20 mouse cellular contexts compared by ENCODE assay signal in the genomic region with DNA sequence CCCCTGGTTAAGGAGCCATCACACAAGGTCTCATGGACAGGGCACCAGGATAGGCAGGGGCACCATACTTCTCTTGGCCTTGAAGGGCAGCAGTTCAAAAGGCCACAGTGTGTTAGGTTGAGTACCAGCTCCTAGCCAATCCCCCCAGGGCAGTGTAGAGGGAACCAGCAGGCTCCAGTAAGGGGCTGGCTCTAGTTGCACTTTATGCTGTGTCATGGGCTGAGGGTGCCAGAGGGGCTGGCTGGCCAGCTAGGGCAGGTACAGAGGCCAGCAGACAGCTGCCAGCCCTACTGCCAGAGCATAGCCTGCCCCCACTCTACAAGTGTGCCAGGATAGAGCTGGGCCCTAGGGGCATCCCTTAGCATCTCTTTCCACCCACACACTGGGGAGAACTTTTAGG.
DNase-seq lines count a peak whose midpoint lies in the region; ATAC-seq and TF ChIP-seq lines count a peak whose summit lies in the region.
"Had no signal": no experiment of that assay in that cellular context is flagged by ENCODE, and none has a peak within 500 bp of the region (broad histone marks: within the 10 kb centered on the region; RNA-seq: fewer than 3 reads in every experiment).

No protein-coding gene starts in this region.

- DNase-seq in heart, postnatal 0 days (ENCODE audit: low spot score) = no peak
- DNase-seq in heart, embryonic 10.5 days (ENCODE audit: low spot score) = no peak
- no peak for DNase-seq in liver, postnatal 0 days
- peak; percentile 61 to 62 for DNase-seq in gastrocnemius, postnatal 36 days
- DNase-seq in layer of hippocampus, postnatal 36 days = no peak
- DNase-seq: cerebellum, adult 11-12 months; cerebellum, postnatal 36 days; heart, postnatal 14 days; kidney, adult 18-20 months; left cerebral cortex, postnatal 4 days; retina, postnatal 1 day; right cerebral cortex, postnatal 4 days had no signal

- no peak overlapping the region for H3K9ac ChIP-seq in heart, postnatal 0 days (replicated peaks; ENCODE audit: low read depth, low read length)
- no peak overlapping the region for H3K9ac ChIP-seq in liver, embryonic 12.5 days
- H3K9ac ChIP-seq in liver, postnatal 0 days (replicated peaks) = no peak overlapping the region
- H3K9ac ChIP-seq: forebrain, embryonic 13.5 days; liver, embryonic 15.5 days; neural tube, embryonic 15.5 days had no signal

- H3K9me3 ChIP-seq in heart, postnatal 0 days (replicated peaks; ENCODE audit: control insufficient read depth, low read length) = no peaks in the 10 kb centered on the region
- H3K9me3 ChIP-seq in heart, embryonic 10.5 days = no peaks in the 10 kb centered on the region
- no peaks in the 10 kb centered on the region for H3K9me3 ChIP-seq in liver, embryonic 12.5 days (replicated peaks)
- H3K9me3 ChIP-seq in liver, postnatal 0 days (ENCODE audit: low read length) = no peaks in the 10 kb centered on the region
- H3K9me3 ChIP-seq: forebrain, embryonic 13.5 days; liver, embryonic 15.5 days; midbrain, embryonic 10.5 days; neural tube, embryonic 15.5 days had no signal

- no peaks in the 10 kb centered on the region for H3K4me1 ChIP-seq in heart, postnatal 0 days (ENCODE audit: control insufficient read depth, insufficient read depth)
- H3K4me1 ChIP-seq in heart, embryonic 10.5 days = no peaks in the 10 kb centered on the region
- peaks cover 19% of the 10 kb centered on the region for H3K4me1 ChIP-seq in liver, embryonic 12.5 days
- no peaks in the 10 kb centered on the region for H3K4me1 ChIP-seq in liver, postnatal 0 days (ENCODE audit: insufficient read depth)
- peaks cover 11% of the 10 kb centered on the region for H3K4me1 ChIP-seq in brown adipose tissue, adult 24 weeks (ENCODE audit: control insufficient read depth, insufficient read depth, insufficient read length, low read length)
- H3K4me1 ChIP-seq: liver, embryonic 15.5 days had no signal

- H3K27me3 ChIP-seq in heart, postnatal 0 days (ENCODE audit: control insufficient read depth, insufficient read depth, low read length) = no peaks in the 10 kb centered on the region
- peaks cover 38% of the 10 kb centered on the region for H3K27me3 ChIP-seq in heart, embryonic 10.5 days (ENCODE audit: insufficient read depth, poor library complexity, severe bottlenecking)
- no peaks in the 10 kb centered on the region for H3K27me3 ChIP-seq in liver, embryonic 12.5 days (replicated peaks)
- no peaks in the 10 kb centered on the region for H3K27me3 ChIP-seq in liver, postnatal 0 days (ENCODE audit: insufficient read depth, low read length)

- TF ChIP-seq CTCF in heart, postnatal 0 days (IDR thresholded peaks at IDR 0.05; ENCODE audit: low read depth) = no peak
- TF ChIP-seq CTCF in liver, postnatal 0 days (IDR thresholded peaks at IDR 0.05; ENCODE audit: low read depth) = no peak

- no peaks in the 10 kb centered on the region; the same call in 1 of the 2 replicates for H3K36me3 ChIP-seq in heart, postnatal 0 days (replicated peaks; ENCODE audit: control insufficient read depth, insufficient read depth, low read length)
- H3K36me3 ChIP-seq in heart, embryonic 10.5 days = no peaks in the 10 kb centered on the region
- H3K36me3 ChIP-seq in liver, embryonic 12.5 days = peaks cover 7% of the 10 kb centered on the region; the same call in 1 of the 2 replicates
- no peaks in the 10 kb centered on the region for H3K36me3 ChIP-seq in liver, postnatal 0 days (replicated peaks; ENCODE audit: insufficient read depth, low read length)
- H3K36me3 ChIP-seq: liver, embryonic 15.5 days; midbrain, embryonic 10.5 days; neural tube, embryonic 15.5 days had no signal

- H3K4me2 ChIP-seq in heart, postnatal 0 days (ENCODE audit: low read depth, low read length) = no peak overlapping the region
- no peak overlapping the region for H3K4me2 ChIP-seq in liver, embryonic 12.5 days
- no peak overlapping the region for H3K4me2 ChIP-seq in liver, postnatal 0 days (ENCODE audit: low read depth, low read length)
- H3K4me2 ChIP-seq: forebrain, embryonic 13.5 days; liver, embryonic 15.5 days; neural tube, embryonic 15.5 days had no signal

- no peak overlapping the region for H3K4me3 ChIP-seq in heart, postnatal 0 days (ENCODE audit: low read depth, low read length)
- no peak overlapping the region for H3K4me3 ChIP-seq in heart, embryonic 10.5 days
- H3K4me3 ChIP-seq in liver, embryonic 12.5 days = no peak overlapping the region
- H3K4me3 ChIP-seq in liver, postnatal 0 days (ENCODE audit: low read depth, low read length) = no peak overlapping the region
- H3K4me3 ChIP-seq in brown adipose tissue, adult 24 weeks (ENCODE audit: insufficient read depth, low read depth, low read length) = no peak overlapping the region
- H3K4me3 ChIP-seq: forebrain, embryonic 13.5 days; liver, embryonic 15.5 days; midbrain, embryonic 10.5 days; myocyte; neural tube, embryonic 15.5 days had no signal

- 0 out of 2 replicates have a peak, but pooled peaks have one; percentile 14 for ATAC-seq in heart, postnatal 0 days (ENCODE audit: insufficient read depth, low read depth)
- ATAC-seq in liver, embryonic 12.5 days = peak; percentile 31; the same call in 1 of the 2 replicates
- no peak for ATAC-seq in liver, postnatal 0 days
- ATAC-seq: forebrain, embryonic 13.5 days; hindbrain, postnatal 0 days had no signal

- no peak overlapping the region for H3K27ac ChIP-seq in heart, postnatal 0 days (ENCODE audit: low read depth)
- H3K27ac ChIP-seq in heart, embryonic 10.5 days = no peak overlapping the region
- H3K27ac ChIP-seq in liver, embryonic 12.5 days = peak overlapping the region; percentile 58; the same call in 1 of the 2 replicates
- no peak overlapping the region for H3K27ac ChIP-seq in liver, postnatal 0 days (ENCODE audit: low read depth)
- peak overlapping the region; percentile 100 for H3K27ac ChIP-seq in brown adipose tissue, adult 24 weeks (replicated peaks; ENCODE audit: low read depth, low read length)
- H3K27ac ChIP-seq: forebrain, embryonic 13.5 days; hindbrain, postnatal 0 days; liver, embryonic 15.5 days; midbrain, embryonic 10.5 days; neural tube, embryonic 15.5 days had no signal

- intact Hi-C loops in gastrocnemius, postnatal 36 days (cut with DNase I) = no loop called here

- no peak for TF ChIP-seq EP300 in heart, postnatal 0 days (IDR thresholded peaks at IDR 0.05; ENCODE audit: low read depth)
- TF ChIP-seq EP300 in liver, postnatal 0 days (IDR thresholded peaks at IDR 0.05; ENCODE audit: low read depth) = no peak

Comparison
In these comparisons a context has a peak if more than half of its experiments do, and no peak if none do; other contexts are left out.
1. H3K27ac ChIP-seq: peak in liver, embryonic 12.5 days (single experiment) and brown adipose tissue, adult 24 weeks (single experiment); none in heart, postnatal 0 days (single experiment), heart, embryonic 10.5 days (single experiment) and liver, postnatal 0 days (single experiment).
2. DNase-seq: peak in gastrocnemius, postnatal 36 days (2 of 2); none in heart, postnatal 0 days (single experiment), heart, embryonic 10.5 days (single experiment), liver, postnatal 0 days (single experiment) and layer of hippocampus, postnatal 36 days (0 of 2).